Mouse (Mus musculus): ENCODE measurements around the gene 2900011O08Rik.
A peak's percentile ranks its signal among the peaks of the same experiment; 100 is the strongest.
"Not testable (repeated sequence)": the region's sequence is repeated elsewhere in the genome, so short reads cannot be mapped to it uniquely, and the experiment has no call there.

The 2900011O08Rik gene

DNA sequence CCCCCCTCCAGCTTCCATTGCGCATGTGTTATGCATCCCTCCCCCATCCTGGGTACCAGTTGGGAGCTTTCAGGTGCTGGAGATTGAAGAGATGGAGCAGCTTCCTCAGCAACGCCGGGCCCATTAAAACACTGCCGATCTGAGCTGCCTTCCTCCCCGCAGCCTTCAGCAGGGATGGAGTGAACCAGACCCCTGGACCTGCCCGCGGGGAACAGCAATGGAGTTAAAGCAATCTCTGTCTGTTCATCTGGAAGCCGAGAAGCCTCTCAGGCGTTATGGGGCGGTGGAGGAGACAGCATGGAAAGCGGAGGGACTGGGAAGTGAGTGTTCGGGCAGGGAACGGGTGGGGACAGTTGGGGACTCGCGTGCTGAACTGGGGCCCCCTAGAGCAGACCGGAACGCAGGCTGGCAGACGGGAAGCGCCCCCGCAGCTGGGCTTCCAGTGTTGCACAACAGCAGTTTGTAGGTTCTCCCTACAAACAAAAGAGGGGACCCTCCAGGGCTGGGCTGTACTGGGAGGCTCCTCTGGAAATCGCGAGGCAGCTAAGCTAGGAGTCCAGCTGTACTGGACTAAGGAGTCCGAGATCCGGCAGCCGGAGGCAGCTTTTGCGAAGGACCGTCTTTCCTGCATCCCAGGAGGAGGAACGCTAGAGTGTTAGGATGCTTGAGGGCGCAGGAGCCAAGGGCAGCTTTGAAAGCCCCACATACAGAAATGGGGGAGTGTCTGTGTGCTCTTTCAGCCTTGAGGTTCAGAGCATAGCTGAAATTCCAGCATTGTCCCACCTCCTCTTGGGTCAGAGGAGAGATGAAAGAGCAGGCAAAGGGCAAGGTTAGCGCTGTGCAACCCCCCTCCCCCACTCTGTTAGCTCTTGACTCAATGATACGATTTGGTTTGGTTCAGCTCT is at the start of gene 2900011O08Rik, which contains the start of gene Ifitm7:
Gene 2900011O08Rik, plus strand, starts transcription at position 31 of the 905 bp plus-strand sequence.
Gene Ifitm7, minus strand, starts transcription at position 315 of the 905 bp plus-strand sequence.
- DNase-seq (ENCODE audit: low read depth, low spot score) = peak; percentile 11

DNA sequence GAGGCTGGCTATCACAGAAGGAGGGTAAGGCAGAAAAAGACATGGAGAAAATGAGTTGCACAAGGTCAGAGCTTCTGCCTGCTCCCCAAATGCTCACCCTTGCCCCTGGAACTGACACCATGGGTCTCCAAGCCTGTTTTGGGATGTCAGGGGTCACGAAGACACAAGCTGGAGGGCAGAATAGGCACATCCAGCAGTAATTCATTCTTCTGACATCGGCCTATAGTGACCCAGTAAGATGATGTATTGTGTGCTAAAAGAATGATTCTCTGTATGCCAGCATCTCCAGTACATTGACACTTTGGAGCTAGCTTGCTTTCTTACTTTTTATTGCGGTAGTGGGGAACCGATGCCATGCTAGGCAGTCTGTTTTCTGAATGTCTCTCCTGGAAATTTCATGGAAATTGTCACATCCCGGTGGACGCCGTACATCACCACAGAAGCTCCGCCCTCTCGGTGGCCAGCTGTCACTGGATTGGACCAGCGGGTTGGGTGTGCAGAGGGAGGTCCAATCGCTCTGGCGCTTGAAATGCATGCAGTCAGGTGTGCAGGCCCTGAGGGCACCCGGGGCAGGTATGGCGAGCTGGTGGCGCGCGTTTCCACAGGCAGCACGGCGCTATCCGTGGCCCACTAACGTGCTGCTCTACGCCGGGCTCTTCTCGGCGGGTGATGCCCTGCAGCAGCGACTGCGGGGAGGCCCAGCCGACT is 46.1 kb upstream of the 2900011O08Rik start:
- DNase-seq (ENCODE audit: low read depth, low spot score) = peak; percentile 36

DNA sequence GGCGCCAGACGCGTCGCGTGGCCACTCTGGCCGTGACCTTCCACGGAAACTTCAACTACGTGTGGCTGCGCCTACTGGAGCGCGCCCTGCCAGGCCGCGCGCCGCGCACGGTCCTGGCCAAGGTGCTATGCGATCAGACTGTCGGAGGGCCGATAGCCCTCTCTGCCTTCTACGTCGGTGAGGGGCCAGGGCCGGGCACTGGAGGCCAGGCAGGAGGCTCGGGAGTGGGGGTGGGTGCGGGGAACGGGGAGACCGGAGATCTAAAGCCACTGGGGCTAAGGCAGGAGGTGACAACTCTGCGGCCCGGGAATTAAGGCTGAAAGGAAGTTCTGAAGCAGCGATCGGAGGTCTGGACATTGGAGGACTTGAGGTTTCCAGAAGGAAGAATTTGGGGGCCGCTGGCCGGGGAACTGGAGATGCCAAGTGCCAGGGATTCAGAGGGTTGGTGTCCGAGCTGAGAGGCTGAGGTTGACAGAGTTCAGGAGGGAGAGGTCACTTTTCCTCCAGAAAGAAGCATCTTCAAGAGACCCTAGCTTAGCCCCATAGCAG is 45.5 kb upstream of the 2900011O08Rik start:
- no peak for DNase-seq (ENCODE audit: low read depth, low spot score)

DNA sequence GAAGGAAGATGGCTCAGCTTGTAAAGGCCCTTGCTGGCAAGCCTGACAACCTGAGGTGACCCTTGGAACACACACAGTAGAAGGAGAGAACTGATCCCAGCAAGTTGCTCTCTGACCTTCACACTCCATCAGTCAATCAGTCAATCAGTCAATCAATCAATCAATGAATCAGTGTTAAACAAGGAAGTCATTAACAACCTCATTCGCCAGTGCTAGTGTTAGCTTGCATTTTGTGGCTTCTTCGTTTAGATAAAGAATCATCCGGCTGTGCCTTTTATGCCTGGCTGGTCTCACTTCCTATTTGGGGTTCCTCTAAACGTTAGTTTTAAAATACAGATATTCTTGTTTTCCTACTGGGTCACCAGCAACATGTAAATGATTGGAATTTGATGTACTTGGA is 42.2 kb upstream of the 2900011O08Rik start:
- DNase-seq (ENCODE audit: low read depth, low spot score) = no peak

DNA sequence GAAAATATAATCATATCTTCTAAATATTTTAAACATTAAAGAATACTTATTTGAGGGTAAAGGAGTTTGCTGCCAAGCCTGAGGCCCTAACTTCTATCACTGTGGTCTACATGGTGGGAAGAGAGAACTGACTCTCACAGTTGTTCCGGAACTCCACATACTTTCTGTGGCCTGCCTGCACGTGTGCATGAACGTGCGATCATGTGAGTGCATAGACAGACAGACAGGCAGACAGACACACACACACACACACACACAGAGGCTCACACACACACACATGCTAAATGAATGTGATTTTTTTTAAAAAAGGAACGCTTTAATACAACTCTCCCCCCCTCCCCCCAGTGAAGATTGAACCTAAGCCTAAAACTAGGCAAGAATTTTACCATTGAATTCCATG is 41.7 kb upstream of the 2900011O08Rik start:
- no peak for DNase-seq (ENCODE audit: low read depth, low spot score)

DNA sequence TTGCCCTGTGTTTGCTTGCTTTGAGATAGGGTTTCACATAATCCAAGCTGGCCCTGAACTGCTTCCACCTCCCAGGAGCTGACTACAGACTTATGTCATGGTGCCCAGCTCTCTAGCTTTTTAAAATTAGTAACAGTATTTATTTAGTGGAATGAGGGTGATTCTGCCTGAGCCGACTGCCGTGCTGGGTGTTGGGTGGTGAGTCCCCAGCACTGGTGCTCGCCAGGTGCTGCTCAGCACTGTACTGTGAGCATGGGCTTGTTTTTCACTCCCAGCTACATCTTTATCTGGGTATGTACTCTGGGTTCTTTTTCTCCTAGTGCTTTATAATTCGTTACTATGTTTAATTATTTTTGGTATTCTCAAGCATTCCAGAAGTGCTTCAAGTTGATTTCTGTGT is 41.3 kb upstream of the 2900011O08Rik start:
- no peak for DNase-seq (ENCODE audit: low read depth, low spot score)

DNA sequence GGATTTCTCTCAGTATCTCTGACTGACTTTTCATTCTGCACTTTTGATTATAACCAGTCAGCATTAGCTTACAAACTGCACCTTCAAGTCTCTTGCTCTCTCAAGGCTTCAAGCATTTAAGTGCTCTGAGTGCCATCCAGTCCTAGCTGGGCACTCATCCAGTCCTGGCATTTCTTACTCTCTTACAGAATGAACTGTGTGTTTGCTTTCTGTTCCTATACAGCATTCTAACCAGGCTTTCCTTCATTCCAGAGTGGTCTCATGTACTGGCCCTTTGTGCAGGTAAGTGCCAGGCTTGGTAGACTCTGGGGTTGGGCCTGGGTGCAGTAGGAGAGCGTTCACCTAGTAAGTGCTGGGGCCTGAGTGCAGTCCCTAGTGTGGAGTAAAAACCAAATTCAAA is 40.1 kb upstream of the 2900011O08Rik start:
- DNase-seq (ENCODE audit: low read depth, low spot score) = no peak

DNA sequence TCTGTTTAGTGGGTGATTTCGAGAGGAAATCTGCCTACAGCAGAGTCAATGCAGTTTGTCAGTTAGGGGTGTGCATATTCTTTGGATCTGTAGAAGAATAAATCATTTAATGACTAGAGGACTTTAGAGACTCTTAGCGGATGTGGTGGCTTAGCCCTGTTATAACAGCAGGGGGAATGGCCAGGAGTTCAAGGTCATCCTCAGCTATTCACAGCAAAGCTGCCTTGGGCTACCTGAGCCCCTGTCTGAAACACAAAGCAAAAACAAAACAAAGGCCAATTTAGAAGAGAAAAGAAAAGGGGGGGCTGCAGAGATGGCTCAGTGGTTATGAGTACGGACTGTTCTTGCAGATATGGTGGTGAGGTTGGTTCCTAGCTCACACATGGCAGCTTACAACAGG is 35.2 kb upstream of the 2900011O08Rik start:
- DNase-seq (ENCODE audit: low read depth, low spot score) = no peak

DNA sequence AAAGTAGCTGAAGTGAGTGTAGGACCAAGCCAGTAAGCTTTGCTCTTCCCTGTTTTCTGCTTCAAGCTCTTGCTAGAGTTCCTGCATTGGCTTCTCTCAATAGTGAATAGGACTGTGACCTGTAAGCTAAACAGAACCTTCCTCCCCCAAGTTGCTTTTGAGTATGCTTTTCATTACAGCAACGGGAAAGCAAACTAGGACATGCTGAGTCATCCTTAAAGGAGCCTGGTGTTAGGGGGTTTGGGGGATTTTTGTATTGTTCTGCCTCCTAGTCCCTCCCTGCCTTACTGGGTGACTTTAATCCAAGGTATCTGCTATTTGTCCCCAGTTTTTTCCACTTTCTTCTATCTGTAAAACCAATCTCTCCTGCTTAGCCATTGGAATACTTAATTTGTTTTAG is 24.4 kb upstream of the 2900011O08Rik start:
- DNase-seq (ENCODE audit: low read depth, low spot score) = no peak

DNA sequence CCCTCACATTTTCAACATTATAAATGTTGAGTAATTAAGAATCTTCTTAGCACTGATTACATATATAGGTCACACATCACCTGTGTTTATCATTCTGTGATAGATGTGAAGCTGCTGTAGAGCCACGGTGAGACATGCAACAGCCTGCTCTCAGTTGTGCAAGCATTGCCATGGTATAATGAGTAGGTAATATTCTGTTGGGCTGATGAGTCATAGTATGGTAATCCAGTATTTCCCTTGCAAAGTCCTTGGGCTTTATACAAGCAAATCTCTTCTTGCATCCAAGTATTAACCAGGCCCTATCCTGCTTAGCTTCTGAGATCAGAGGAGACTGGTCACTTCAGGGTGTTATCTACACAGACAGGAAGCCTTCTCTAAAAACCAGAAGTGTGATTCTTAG is 17.3 kb upstream of the 2900011O08Rik start:
- no peak for DNase-seq (ENCODE audit: low read depth, low spot score)

DNA sequence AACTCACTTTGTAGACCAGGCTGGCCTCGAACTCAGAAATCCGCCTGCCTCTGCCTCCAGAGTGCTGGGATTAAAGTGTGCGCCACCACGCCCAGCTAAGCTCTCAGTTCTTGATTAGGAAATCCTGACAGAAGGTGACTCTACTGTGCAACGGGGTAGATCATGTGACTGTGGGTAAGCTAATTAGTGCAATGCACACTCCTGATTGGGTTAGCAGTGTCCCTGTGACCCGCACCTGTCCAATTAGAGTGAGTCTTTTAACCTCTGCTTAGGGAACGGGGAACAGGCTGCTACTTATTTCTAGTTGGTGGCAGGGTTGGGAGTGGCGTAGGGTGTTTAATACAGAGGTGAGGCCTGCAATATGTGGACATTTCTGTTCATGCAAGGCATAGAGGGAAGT is 14.4 kb upstream of the 2900011O08Rik start:
- no peak for DNase-seq (ENCODE audit: low read depth, low spot score)

DNA sequence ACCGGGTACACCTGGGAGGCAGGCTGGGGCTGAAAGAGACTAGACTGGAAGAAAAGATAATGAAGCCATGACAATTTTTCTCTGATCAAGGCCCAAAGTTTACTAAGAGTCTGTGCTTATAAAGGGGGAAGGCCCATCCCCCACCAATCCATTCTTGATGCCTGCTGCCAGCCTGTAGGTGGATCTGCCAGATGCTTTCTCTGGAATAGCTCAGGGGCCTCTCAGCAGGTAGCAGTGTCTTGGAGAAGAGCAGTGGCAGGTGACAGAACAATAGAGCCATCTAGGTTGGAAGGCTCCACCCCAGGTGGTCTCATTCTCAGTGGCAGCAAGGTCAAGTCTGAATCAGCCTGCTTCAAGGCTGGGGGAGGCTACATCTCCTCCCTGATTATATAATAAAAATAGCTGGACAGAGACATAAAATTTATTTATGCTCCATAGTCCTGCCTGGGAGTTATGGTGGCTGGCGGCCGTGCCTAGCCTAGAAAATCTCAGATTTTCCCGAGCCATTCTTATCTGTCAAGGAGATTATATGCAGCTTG is 10.0 kb upstream of the 2900011O08Rik start:
- not testable (repeated sequence) for DNase-seq (ENCODE audit: low read depth, low spot score)

DNA sequence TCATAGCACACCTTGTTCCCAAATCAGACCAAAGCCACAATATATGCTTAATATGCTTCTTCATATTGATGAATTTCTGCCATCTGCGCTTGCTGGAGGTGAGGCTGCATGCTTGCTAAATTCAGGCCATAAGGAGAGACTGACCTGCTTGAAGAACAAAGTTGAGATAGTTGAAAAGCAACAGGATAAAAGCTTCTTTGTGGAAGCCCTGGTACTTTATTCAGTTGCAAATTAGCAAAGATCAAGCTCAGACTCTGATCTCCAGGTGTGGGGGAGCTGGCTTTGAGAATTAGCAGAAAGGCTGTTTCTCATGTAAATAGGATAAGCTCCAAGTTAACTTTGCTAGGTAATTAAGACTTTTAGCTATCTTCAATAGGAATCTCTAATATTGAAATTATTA is 9.4 kb upstream of the 2900011O08Rik start:
- DNase-seq (ENCODE audit: low read depth, low spot score) = not testable (repeated sequence)

DNA sequence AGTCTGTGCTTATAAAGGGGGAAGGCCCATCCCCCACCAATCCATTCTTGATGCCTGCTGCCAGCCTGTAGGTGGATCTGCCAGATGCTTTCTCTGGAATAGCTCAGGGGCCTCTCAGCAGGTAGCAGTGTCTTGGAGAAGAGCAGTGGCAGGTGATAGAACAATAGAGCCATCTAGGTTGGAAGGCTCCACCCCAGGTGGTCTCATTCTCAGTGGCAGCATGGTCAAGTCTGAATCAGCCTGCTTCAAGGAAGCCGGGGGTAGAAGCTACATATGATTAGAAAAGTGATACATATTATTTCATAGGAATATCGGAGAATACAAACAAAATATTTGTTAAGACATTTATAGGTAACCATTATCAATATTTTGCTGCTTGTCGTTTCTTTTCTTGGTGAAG is 4.7 kb upstream of the 2900011O08Rik start:
- not testable (repeated sequence) for DNase-seq (ENCODE audit: low read depth, low spot score)

DNA sequence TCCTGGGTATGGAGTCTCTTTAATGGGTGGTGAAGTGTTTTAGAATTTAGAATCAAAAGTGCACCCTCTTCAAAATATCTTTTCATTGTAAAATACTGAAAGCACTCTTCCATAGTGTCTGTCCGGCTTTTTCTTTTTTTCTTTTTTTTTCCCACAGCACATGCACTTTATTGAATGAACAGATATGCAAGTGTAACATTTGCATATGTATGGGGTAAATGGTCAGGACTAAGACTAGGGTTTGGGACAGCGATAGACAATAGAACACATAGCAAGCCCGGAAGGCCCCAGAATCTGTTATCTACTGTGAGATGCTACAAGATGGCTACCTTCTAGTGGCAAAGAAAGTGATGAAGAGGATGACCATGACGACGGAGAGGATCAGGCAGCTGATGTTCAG is 3.2 kb upstream of the 2900011O08Rik start:
- DNase-seq (ENCODE audit: low read depth, low spot score) = no peak

DNA sequence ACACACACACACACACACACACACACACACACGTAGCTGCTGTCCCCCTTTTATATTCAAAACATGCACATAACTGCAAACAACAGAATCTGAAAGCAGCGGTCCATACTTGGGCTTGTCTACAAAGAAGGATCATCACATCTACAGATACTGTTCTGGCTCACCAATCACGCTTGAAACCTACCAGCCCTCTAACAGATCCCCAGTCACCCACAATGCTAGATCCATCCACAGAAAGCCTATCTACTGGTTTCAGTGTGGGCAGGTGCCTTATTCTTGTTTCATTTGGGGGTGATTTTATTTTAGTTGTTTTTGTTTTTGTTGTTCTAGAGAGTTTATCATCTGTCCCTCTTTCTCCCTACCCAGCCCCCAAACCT is 219 bp upstream of the 2900011O08Rik start:
- DNase-seq (ENCODE audit: low read depth, low spot score) = no peak

DNA sequence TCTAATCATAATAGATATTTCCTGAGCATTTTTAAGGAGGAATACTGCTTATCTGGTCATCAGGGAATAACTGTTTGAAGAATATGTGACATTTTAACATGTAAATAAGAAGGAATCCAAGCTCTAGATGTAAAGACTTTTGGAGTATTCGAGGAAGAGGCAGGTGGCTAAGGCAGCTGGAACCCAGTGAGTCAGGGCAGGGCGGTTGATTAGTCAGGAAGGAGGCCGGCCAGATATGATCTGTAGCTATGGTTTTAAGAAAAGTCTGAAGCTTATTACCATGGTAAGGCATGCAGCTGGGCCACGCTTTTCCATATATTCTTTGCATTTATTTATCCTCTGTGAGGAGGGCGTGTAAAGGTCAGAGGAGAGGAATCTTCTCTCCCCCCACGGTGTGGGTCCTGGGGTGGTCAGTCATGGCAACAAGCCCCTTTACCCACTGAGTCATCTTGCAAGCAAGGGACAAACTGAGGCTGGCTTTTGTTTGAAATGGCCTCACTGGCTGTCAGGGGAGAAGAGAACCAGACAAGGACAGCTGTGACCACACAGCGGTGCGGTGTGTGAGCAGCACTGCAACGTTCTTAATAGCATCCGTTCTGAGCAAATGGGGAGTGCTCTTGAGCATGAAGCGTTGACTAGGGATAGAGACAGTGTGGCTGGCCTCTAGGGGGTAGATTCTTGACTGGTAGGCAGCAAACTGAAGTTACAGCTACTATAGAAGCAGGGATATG is 6.3 kb downstream of the 2900011O08Rik start:
- DNase-seq (ENCODE audit: low read depth, low spot score) = no peak

DNA sequence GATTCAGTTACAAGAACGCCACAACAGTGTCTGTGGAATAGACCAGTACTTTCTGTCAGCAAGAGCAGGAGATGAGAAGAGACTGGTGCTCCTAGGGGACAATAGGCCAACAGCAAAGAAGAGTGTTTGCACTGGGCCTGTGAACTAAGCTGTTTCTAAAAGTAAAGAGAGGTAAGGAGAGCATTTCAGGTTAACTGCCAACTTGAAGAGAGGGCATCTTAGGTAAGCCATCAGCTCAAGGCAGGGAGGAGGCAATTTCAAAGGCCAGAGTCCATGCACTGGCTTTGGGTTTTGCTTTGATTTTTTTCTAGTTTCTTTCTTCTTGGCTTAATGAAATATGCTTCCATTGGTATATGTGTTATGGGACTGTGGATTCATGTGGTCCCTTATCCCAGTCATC is 7.7 kb downstream of the 2900011O08Rik start:
- no peak for DNase-seq (ENCODE audit: low read depth, low spot score)

DNA sequence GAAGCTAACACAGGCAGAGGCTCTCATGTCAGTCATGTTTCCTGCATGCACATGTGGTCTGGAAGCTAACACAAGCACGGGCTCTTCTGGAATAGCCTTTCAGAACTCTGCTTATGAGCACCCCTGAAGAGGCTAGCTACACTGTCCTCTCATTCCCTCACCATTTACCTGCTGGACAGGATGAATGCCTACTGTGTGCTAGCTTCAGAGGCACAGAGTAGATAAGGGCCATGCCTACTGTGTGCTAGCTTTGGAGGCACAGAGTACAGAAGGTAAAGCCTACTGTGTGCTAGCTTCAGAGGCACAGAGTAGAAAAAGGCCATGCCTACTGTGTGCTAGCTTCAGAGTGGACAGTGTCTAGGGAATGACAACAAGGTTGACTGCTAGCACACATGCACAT is 8.1 kb downstream of the 2900011O08Rik start:
- no peak for DNase-seq (ENCODE audit: low read depth, low spot score)

DNA sequence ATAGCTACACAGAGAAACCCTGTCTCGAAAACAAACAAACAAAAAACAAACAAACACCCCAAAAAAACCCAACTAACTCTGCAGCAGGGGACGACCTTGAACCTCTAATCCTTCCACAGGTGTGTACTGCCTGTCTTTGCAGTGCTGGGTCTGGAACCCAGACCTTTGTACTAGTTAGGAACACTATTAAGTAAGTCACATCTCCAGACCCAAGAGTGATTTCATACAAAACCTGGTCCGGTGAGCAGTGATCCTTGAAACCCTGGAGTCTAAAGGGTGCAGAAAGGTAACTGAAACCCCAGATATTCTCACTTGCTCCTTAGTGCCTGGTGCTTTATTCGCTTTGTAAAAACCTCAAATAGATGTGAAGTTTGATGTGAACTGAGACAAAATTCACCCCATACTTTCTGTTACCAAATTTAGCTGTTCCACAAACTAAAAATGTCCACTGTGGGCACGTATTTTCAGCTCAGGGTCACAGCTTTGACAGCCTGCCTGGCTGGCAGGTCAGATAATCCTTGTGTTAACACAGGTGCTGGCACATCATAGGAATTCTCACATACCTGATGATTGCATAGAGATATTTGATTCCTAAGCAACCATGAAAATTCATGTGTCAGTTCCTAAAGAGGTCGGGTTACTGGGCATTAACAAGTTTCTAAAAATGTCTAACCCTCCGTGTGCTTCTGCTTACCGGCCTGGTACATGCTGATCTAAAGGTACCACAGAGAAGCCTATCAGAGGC is 17.2 kb downstream of the 2900011O08Rik start:
- DNase-seq (ENCODE audit: low read depth, low spot score) = no peak

DNA sequence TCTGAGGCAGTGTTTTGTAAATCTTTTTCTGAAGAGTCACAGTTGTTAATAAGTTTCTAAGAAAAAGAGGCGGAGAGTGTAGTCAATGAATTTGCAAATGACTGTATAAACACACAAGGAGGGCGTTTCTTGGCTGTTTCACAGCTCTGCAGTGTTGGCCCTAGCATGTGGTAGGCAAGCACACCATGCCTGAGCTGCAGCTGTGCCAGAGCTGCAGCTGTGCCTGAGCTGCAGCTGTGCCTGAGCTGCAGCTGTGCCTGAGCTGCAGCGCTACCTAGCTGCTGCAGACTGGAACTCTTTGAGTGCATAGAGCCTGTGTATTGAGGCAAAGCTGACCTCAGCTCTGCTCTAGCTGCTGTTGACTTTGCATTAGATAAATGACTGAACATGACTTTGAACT is 17.8 kb downstream of the 2900011O08Rik start:
- DNase-seq (ENCODE audit: low read depth, low spot score) = peak; percentile 13
